Mouse (Mus musculus) intestine, postnatal 0 days (tissue): ENCODE measurements around the gene Rhoj. TPM values are rescaled to one million over a fixed set of nuclear protein-coding genes. Genes with fewer than 3 reads are reported as not detected.

Source experiments
- ATAC-seq: fragments of 200-750 bp; cut with Nextera tagmentation; 2 replicates; pipeline ENCODE4 v1.8.0; 2017; ENCODE audit warnings: mild to moderate bottlenecking, moderate TSS enrichment, moderate library complexity
- H3K27ac ChIP-seq: fragments of 300-500 bp; sonication (generic); 2 replicates; pipeline ENCODE4 v1.5.1; 2014; ENCODE audit warnings: mild to moderate bottlenecking, low read depth, low read length, moderate library complexity
- H3K27me3 ChIP-seq: fragments of 300-500 bp; sonication (generic); replicated peaks from 2 replicates; pipeline ENCODE4 v1.6.1; 2014; ENCODE audit warnings: low read length, mixed read lengths; ENCODE audit not compliant: control insufficient read depth, insufficient read depth
- H3K36me3 ChIP-seq: fragments of 300-500 bp; sonication (generic); 2 replicates; pipeline ENCODE4 v1.6.1; 2014; ENCODE audit warnings: mild to moderate bottlenecking, moderate library complexity; ENCODE audit not compliant: control insufficient read depth, insufficient read depth
- H3K4me1 ChIP-seq: fragments of 300-500 bp; sonication (generic); replicated peaks from 2 replicates; pipeline ENCODE4 v1.6.1; 2014; ENCODE audit warnings: antibody characterized with exemption, low read length, mixed read lengths; ENCODE audit not compliant: control insufficient read depth, insufficient read depth
- H3K4me2 ChIP-seq: fragments of 300-500 bp; sonication (generic); replicated peaks from 2 replicates; pipeline ENCODE4 v1.6.1; 2014; ENCODE audit warnings: low read depth, mild to moderate bottlenecking, moderate library complexity
- H3K4me3 ChIP-seq: fragments of 300-500 bp; sonication (generic); 2 replicates; pipeline ENCODE4 v1.5.1; 2014; ENCODE audit warnings: low read depth, low read length
- H3K9ac ChIP-seq: fragments of 300-500 bp; sonication (generic); 2 replicates; pipeline ENCODE4 v1.6.1; 2014; ENCODE audit warnings: mild to moderate bottlenecking, low read depth, low read length
- H3K9me3 ChIP-seq: fragments of 300-500 bp; sonication (generic); 2 replicates; pipeline ENCODE4 v1.6.1; 2016; ENCODE audit warnings: mixed run types; ENCODE audit not compliant: control insufficient read depth
- CTCF ChIP-seq: sonication (generic); IDR thresholded peaks from 2 replicates; pipeline ENCODE4 v1.5.1; 2016; ENCODE audit warnings: low read depth, mild to moderate bottlenecking, control low read depth, antibody characterized with exemption, moderate library complexity
- WGBS: fragments of 180-500 bp; shearing (Covaris S2); extraction: QIAGEN DNeasy Blood & Tissue Kit; methylation state at CpG from one replicate; pipeline ENCODE4 v1.1.7; 2014; 5-methylcytosine and 5-hydroxymethylcytosine counted together
- polyA plus RNA-seq: library from polyadenylated mRNA; unstranded; fragments of >200 nt; fragmentation: Nextera tagmentation; extraction: Ambion mirVana; gene quantifications from 2 replicates; pipeline ENCODE4 v1.2.1, GENCODE M21; 2015

Rhoj gene
- polyA plus RNA-seq, 1 experiment from 2014 or later = 27.9 TPM

GRCm38 (mm10) chr12:75365621-75366124 lies 57.6 kb downstream of the Rhoj start:
- Histone ChIP-seq H3K9me3 (no peaks in the 10 kb centered on the region), H3K4me3 (no peak overlapping the region), H3K4me1 (no peaks in the 10 kb centered on the region), H3K27me3 (no peaks in the 10 kb centered on the region), H3K36me3 (no peaks in the 10 kb centered on the region), H3K4me2 (no peak overlapping the region), H3K27ac (no peak overlapping the region), H3K9ac (no peak overlapping the region)
- ATAC-seq = no peak
- TF ChIP-seq CTCF = no peak
- WGBS = 82% methylated on average over 14 of the region's 14 CpGs

GRCm38 (mm10) chr12:75367371-75367770 lies 59.2 kb downstream of the Rhoj start:
- H3K4me3 ChIP-seq = no peak overlapping the region
- no peak overlapping the region for H3K27ac ChIP-seq
- TF ChIP-seq CTCF = no peak
- no peaks in the 10 kb centered on the region for H3K4me1 ChIP-seq
- H3K27me3 ChIP-seq = no peaks in the 10 kb centered on the region
- H3K36me3 ChIP-seq = no peaks in the 10 kb centered on the region
- H3K4me2 ChIP-seq = no peak overlapping the region
- no peak for ATAC-seq
- H3K9ac ChIP-seq = no peak overlapping the region
- no peaks in the 10 kb centered on the region for H3K9me3 ChIP-seq
- WGBS = 83% methylated on average over 6 of the region's 6 CpGs

DNA sequence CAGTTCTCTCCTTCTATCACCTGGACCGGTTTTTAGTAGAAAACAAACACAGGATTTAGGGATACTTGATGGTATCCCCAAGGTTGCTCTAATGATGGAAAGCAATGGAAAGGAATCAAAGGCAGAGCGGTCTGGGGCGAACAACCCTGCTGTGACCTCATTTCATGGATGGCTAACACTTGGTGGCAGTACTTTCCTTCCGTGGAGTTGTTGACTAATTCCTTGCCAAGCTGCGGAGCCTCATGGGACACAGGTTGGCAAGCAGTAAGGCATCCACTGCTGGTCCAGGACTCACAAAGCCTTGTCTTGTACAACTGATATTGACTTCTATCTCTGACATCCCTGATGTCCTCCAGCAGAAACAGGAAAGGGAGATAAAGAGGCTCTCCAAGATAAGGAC lies 60.4 kb downstream of the Rhoj start:
- ATAC-seq = no peak
- no peak overlapping the region for H3K4me2 ChIP-seq
- TF ChIP-seq CTCF = no peak

GRCm38 (mm10) chr12:75369418-75369851 lies 61.3 kb downstream of the Rhoj start:
- H3K27ac ChIP-seq = no peak overlapping the region
- no peaks in the 10 kb centered on the region for H3K9me3 ChIP-seq
- no peaks in the 10 kb centered on the region for H3K27me3 ChIP-seq
- no peak overlapping the region; the same call in 1 of the 2 replicates for H3K4me2 ChIP-seq
- ATAC-seq = no peak
- no peak overlapping the region for H3K4me3 ChIP-seq
- 43% methylated on average over 2 of the region's 2 CpGs for WGBS
- no peaks in the 10 kb centered on the region for H3K4me1 ChIP-seq
- no peak overlapping the region for H3K9ac ChIP-seq
- no peak for TF ChIP-seq CTCF
- H3K36me3 ChIP-seq = no peaks in the 10 kb centered on the region

More for the DNA sequence above, 60.4 kb downstream of the Rhoj start:
- no peak overlapping the region for H3K9ac ChIP-seq
- H3K4me1 ChIP-seq = no peaks in the 10 kb centered on the region
- WGBS = 94% methylated on average over 5 of the region's 5 CpGs
- H3K36me3 ChIP-seq = no peaks in the 10 kb centered on the region
- no peak overlapping the region for H3K4me3 ChIP-seq
- no peaks in the 10 kb centered on the region for H3K9me3 ChIP-seq
- no peaks in the 10 kb centered on the region for H3K27me3 ChIP-seq
- H3K27ac ChIP-seq = no peak overlapping the region

- WGBS = 93% methylated on average over 10 of the region's 10 CpGs
- no peaks in the 10 kb centered on the region for H3K4me1 ChIP-seq
- no peak overlapping the region for H3K4me2 ChIP-seq
- ATAC-seq = no peak
- H3K9ac ChIP-seq = no peak overlapping the region
- no peaks in the 10 kb centered on the region for H3K27me3 ChIP-seq
- H3K4me3 ChIP-seq = no peak overlapping the region
- no peak overlapping the region for H3K27ac ChIP-seq
- H3K9me3 ChIP-seq = no peaks in the 10 kb centered on the region
- TF ChIP-seq CTCF = no peak
- H3K36me3 ChIP-seq = no peaks in the 10 kb centered on the region
Observed at GRCm38 (mm10) chr12:75374437-75374836, 66.3 kb downstream of the Rhoj start.

- no peaks in the 10 kb centered on the region for H3K9me3 ChIP-seq
- no peak overlapping the region for H3K9ac ChIP-seq
- WGBS = 90% methylated on average over 12 of the region's 12 CpGs
- H3K4me2 ChIP-seq = no peak overlapping the region
- no peak overlapping the region for H3K27ac ChIP-seq
- no peaks in the 10 kb centered on the region for H3K27me3 ChIP-seq
- no peaks in the 10 kb centered on the region for H3K36me3 ChIP-seq
- no peak overlapping the region for H3K4me3 ChIP-seq
- no peaks in the 10 kb centered on the region for H3K4me1 ChIP-seq
- no peak for TF ChIP-seq CTCF
- ATAC-seq = no peak
Observed at GRCm38 (mm10) chr12:75375060-75375459, 66.9 kb downstream of the Rhoj start.

- Histone ChIP-seq H3K36me3 (no peaks in the 10 kb centered on the region), H3K9ac (no peak overlapping the region), H3K9me3 (no peaks in the 10 kb centered on the region), H3K27me3 (no peaks in the 10 kb centered on the region), H3K4me2 (no peak overlapping the region), H3K4me1 (no peaks in the 10 kb centered on the region), H3K4me3 (no peak overlapping the region), H3K27ac (no peak overlapping the region)
- WGBS = 82% methylated on average over 6 of the region's 6 CpGs
- no peak for ATAC-seq
- TF ChIP-seq CTCF = no peak
Observed at GRCm38 (mm10) chr12:75376126-75376525, 68.0 kb downstream of the Rhoj start.
